In genomic region chr2:160658811-160659210, GRCm38 (mm10) we compare ENCODE assay signal across 32 mouse cellular contexts. TPM values are rescaled to one million over a fixed set of nuclear protein-coding genes. Genes with fewer than 3 reads are reported as not detected.
DNase-seq lines count a peak whose midpoint lies in the region; ATAC-seq and TF ChIP-seq lines count a peak whose summit lies in the region.
"Had no signal": no experiment of that assay in that cellular context is flagged by ENCODE, and none has a peak within 500 bp of the region (broad histone marks: within the 10 kb centered on the region; RNA-seq: fewer than 3 reads in every experiment).

No protein-coding gene starts in this region.

- H3K9me3 ChIP-seq in CH12.LX (replicated peaks; ENCODE audit: low read length) = no peaks in the 10 kb centered on the region
- no peaks in the 10 kb centered on the region for H3K9me3 ChIP-seq in liver, embryonic 12.5 days (replicated peaks)
- no peaks in the 10 kb centered on the region for H3K9me3 ChIP-seq in liver, postnatal 0 days (ENCODE audit: low read length)
- H3K9me3 ChIP-seq in hindbrain, postnatal 0 days (ENCODE audit: low read length) = no peaks in the 10 kb centered on the region
- H3K9me3 ChIP-seq in midbrain, embryonic 11.5 days (ENCODE audit: control insufficient read depth, low read length) = no peaks in the 10 kb centered on the region
- H3K9me3 ChIP-seq: embryonic facial prominence, embryonic 10.5 days; embryonic facial prominence, embryonic 15.5 days; hindbrain, embryonic 15.5 days; limb, embryonic 13.5 days; midbrain, embryonic 10.5 days; neural tube, embryonic 12.5 days had no signal

- dilution Hi-C loops in CH12.LX (cut with MboI; ENCODE audit: extremely low pct_ligation_motif_present, extremely low pct_unique_long_range_greater_than_20kb, low sequenced_read_pairs) = no loop called here

- no peak overlapping the region for H3K27ac ChIP-seq in CH12.LX (ENCODE audit: insufficient read depth, low read depth)
- peak overlapping the region; percentile 74 for H3K27ac ChIP-seq in liver, embryonic 12.5 days
- no peak overlapping the region for H3K27ac ChIP-seq in liver, postnatal 0 days (ENCODE audit: low read depth)
- no peak overlapping the region for H3K27ac ChIP-seq in hindbrain, postnatal 0 days
- H3K27ac ChIP-seq in midbrain, embryonic 11.5 days (ENCODE audit: low read depth, low read length) = no peak overlapping the region
- H3K27ac ChIP-seq: embryonic facial prominence, embryonic 10.5 days; embryonic facial prominence, embryonic 15.5 days; gastrocnemius, adult 2 months; hindbrain, embryonic 15.5 days; limb, embryonic 13.5 days; macrophage; midbrain, embryonic 10.5 days; neural tube, embryonic 12.5 days; stomach, postnatal 0 days had no signal

- H3K4me2 ChIP-seq in CH12.LX (ENCODE audit: insufficient read depth, low read depth, poor library complexity, severe bottlenecking) = peak overlapping the region; percentile 56; the same call in 1 of the 2 replicates
- H3K4me2 ChIP-seq in liver, embryonic 12.5 days = peak overlapping the region; percentile 56
- H3K4me2 ChIP-seq in liver, postnatal 0 days (ENCODE audit: low read depth, low read length) = peak overlapping the region; percentile 44
- H3K4me2 ChIP-seq in hindbrain, postnatal 0 days (ENCODE audit: low read depth, low read length) = no peak overlapping the region
- no peak overlapping the region for H3K4me2 ChIP-seq in midbrain, embryonic 11.5 days
- H3K4me2 ChIP-seq: embryonic facial prominence, embryonic 15.5 days; heart, embryonic 11.5 days; hindbrain, embryonic 15.5 days; limb, embryonic 13.5 days; neural tube, embryonic 12.5 days had no signal

- H3K36me3 ChIP-seq in CH12.LX (replicated peaks in 1 of 2; ENCODE audit: control insufficient read depth in 1 of 2, insufficient read depth in 1 of 2, low read length in 1 of 2) = peaks cover 14 to 42% of the 10 kb centered on the region in 2 experiments
- H3K36me3 ChIP-seq in liver, embryonic 12.5 days = peaks cover 69% of the 10 kb centered on the region
- peaks cover 20% of the 10 kb centered on the region for H3K36me3 ChIP-seq in liver, postnatal 0 days (replicated peaks; ENCODE audit: insufficient read depth, low read length)
- no peaks in the 10 kb centered on the region for H3K36me3 ChIP-seq in hindbrain, postnatal 0 days (ENCODE audit: insufficient read depth, low read length)
- H3K36me3 ChIP-seq in midbrain, embryonic 11.5 days (ENCODE audit: control insufficient read depth, insufficient read depth, low read length) = peaks cover 8% of the 10 kb centered on the region

- peaks cover 9 to 68% of the 10 kb centered on the region in 2 experiments; a peak in 3 of 4 replicates for H3K4me1 ChIP-seq in CH12.LX (ENCODE audit: control insufficient read depth in 1 of 2, insufficient read depth in 2 of 2)
- H3K4me1 ChIP-seq in liver, embryonic 12.5 days = peaks cover 75% of the 10 kb centered on the region
- peaks cover 10% of the 10 kb centered on the region for H3K4me1 ChIP-seq in liver, postnatal 0 days (ENCODE audit: insufficient read depth)
- no peaks in the 10 kb centered on the region for H3K4me1 ChIP-seq in hindbrain, postnatal 0 days (ENCODE audit: insufficient read depth, low read length)
- no peaks in the 10 kb centered on the region for H3K4me1 ChIP-seq in midbrain, embryonic 11.5 days (ENCODE audit: control insufficient read depth, insufficient read depth, low read length)
- H3K4me1 ChIP-seq: embryonic facial prominence, embryonic 10.5 days; embryonic facial prominence, embryonic 15.5 days; hindbrain, embryonic 15.5 days; limb, embryonic 13.5 days; midbrain, embryonic 10.5 days; neural tube, embryonic 12.5 days had no signal

- no peak overlapping the region for H3K9ac ChIP-seq in CH12.LX (ENCODE audit: insufficient read depth, low read depth)
- no peak overlapping the region for H3K9ac ChIP-seq in liver, embryonic 12.5 days
- no peak overlapping the region for H3K9ac ChIP-seq in liver, postnatal 0 days (replicated peaks)
- H3K9ac ChIP-seq in hindbrain, postnatal 0 days (replicated peaks; ENCODE audit: low read length) = no peak overlapping the region
- H3K9ac ChIP-seq in midbrain, embryonic 11.5 days (ENCODE audit: low read length) = no peak overlapping the region
- H3K9ac ChIP-seq: embryonic facial prominence, embryonic 15.5 days; hindbrain, embryonic 15.5 days; limb, embryonic 13.5 days; neural tube, embryonic 12.5 days had no signal

- no peaks in the 10 kb centered on the region for H3K27me3 ChIP-seq in CH12.LX (replicated peaks)
- no peaks in the 10 kb centered on the region for H3K27me3 ChIP-seq in liver, embryonic 12.5 days (replicated peaks)
- no peaks in the 10 kb centered on the region for H3K27me3 ChIP-seq in liver, postnatal 0 days (ENCODE audit: insufficient read depth, low read length)
- H3K27me3 ChIP-seq in hindbrain, postnatal 0 days (ENCODE audit: insufficient read depth, low read length) = no peaks in the 10 kb centered on the region
- no peaks in the 10 kb centered on the region for H3K27me3 ChIP-seq in midbrain, embryonic 11.5 days (ENCODE audit: control insufficient read depth, insufficient read depth, low read length)
- H3K27me3 ChIP-seq: embryonic facial prominence, embryonic 15.5 days; hindbrain, embryonic 15.5 days; limb, embryonic 13.5 days; neural tube, embryonic 12.5 days; Patski had no signal

- TF ChIP-seq CTCF in CH12.LX (conservative IDR thresholded peaks at IDR 0.05 in 1 of 2, IDR thresholded peaks at IDR 0.05 in 1 of 2; ENCODE audit: low read depth in 2 of 2, low read length in 2 of 2) = no peak
- TF ChIP-seq CTCF in liver, postnatal 0 days (IDR thresholded peaks at IDR 0.05; ENCODE audit: low read depth) = no peak
- no peak for TF ChIP-seq CTCF in hindbrain, postnatal 0 days (IDR thresholded peaks at IDR 0.05; ENCODE audit: low read depth)

- TF ChIP-seq POLR2A in CH12.LX (IDR thresholded peaks at IDR 0.05; ENCODE audit: low read depth, low read length) = no peak

- H3K4me3 ChIP-seq in CH12.LX (replicated peaks in 1 of 3; ENCODE audit: low read depth in 2 of 3, low read length in 2 of 3, poor library complexity in 1 of 3) = no peak overlapping the region
- H3K4me3 ChIP-seq in liver, embryonic 12.5 days = peak overlapping the region; percentile 14; the same call in 1 of the 2 replicates
- no peak overlapping the region for H3K4me3 ChIP-seq in liver, postnatal 0 days (ENCODE audit: low read depth, low read length)
- no peak overlapping the region for H3K4me3 ChIP-seq in hindbrain, postnatal 0 days (ENCODE audit: low read length)
- no peak overlapping the region for H3K4me3 ChIP-seq in midbrain, embryonic 11.5 days (ENCODE audit: low read depth, low read length)
- H3K4me3 ChIP-seq: embryonic facial prominence, embryonic 10.5 days; embryonic facial prominence, embryonic 15.5 days; gastrocnemius, adult 2 months; hindbrain, embryonic 15.5 days; limb, embryonic 13.5 days; midbrain, embryonic 10.5 days; neural tube, embryonic 12.5 days had no signal

- H3K79me2 ChIP-seq in CH12.LX (replicated peaks; ENCODE audit: control insufficient read depth, extremely low read depth, insufficient read depth, poor library complexity, severe bottlenecking) = peaks cover 77% of the 10 kb centered on the region

- TF ChIP-seq EP300 in CH12.LX (IDR thresholded peaks at IDR 0.05; ENCODE audit: low read length) = no peak
- TF ChIP-seq EP300 in liver, postnatal 0 days (IDR thresholded peaks at IDR 0.05; ENCODE audit: low read depth) = peak; percentile 57

- DNase-seq in CH12.LX (ENCODE audit: extremely low read depth) (no peak), MEL-GATA-1-ER (ENCODE audit: extremely low read depth, low read depth) (peak; percentile 22)
- DNase-seq in liver, postnatal 0 days = no peak
- no peak for DNase-seq in kidney, postnatal 10 days
- DNase-seq in hindbrain, postnatal 0 days (ENCODE audit: low spot score) = no peak
- DNase-seq in midbrain, embryonic 11.5 days (ENCODE audit: low spot score, missing footprints) = no peak
- DNase-seq: adrenal gland, postnatal 14 days; cerebellum, adult 18-20 months; cerebellum, postnatal 25 days; gastrocnemius, adult 2 months; gastrocnemius, postnatal 36 days; heart, adult 18-20 months; kidney, adult 2 months; kidney, postnatal 4 days; lung, adult 2 months; lung, postnatal 10 days; right cerebral cortex, postnatal 4 days; thymus, adult 2 months; thymus, postnatal 4 days had no signal

- TF ChIP-seq RAD21 in CH12.LX (IDR thresholded peaks at IDR 0.05; ENCODE audit: low read depth, low read length) = no peak

- ATAC-seq in liver, embryonic 12.5 days = no peak
- no peak for ATAC-seq in liver, postnatal 0 days
- no peak for ATAC-seq in hindbrain, postnatal 0 days
- no peak for ATAC-seq in midbrain, embryonic 11.5 days (ENCODE audit: low FRiP score)
- ATAC-seq: forebrain, embryonic 16.5 days; midbrain, embryonic 16.5 days; Patski had no signal

- in situ Hi-C loops in CH12.LX (cut with MboI; ENCODE audit: low pct_ligation_motif_present, low pct_unique_long_range_greater_than_20kb, low sequenced_read_pairs) = no loop called here

TF ChIP-seq in CH12.LX, 34 proteins besides CTCF, POLR2A, EP300 and RAD21:
- TF ChIP-seq NRF1 (IDR thresholded peaks at IDR 0.05; ENCODE audit: low read depth, low read length) = no peak
- no peak for TF ChIP-seq MAX (IDR thresholded peaks at IDR 0.05; ENCODE audit: low read length)
- no peak for TF ChIP-seq CHD2 (IDR thresholded peaks at IDR 0.05; ENCODE audit: low read length)
- 0 out of 2 replicates have a peak, but pooled peaks have one; percentile 26 for TF ChIP-seq ZNF384 (IDR thresholded peaks at IDR 0.05; ENCODE audit: low read depth, low read length)

RNA-seq across cellular contexts. Expression of gene Top1, which starts 13.1 kb away (rescaled TPM):
- total RNA-seq in CH12.LX (2012; rRNA removed) (91.3 and 150 TPM in 2 replicates), CH12.LX (2014; rRNA removed) (89.8 and 91.4 TPM in 2 replicates)
- polyA plus RNA-seq in CH12.LX (2012; ENCODE audit: insufficient read length, low read depth) = 299 and 312 TPM in 2 replicates
- 83.7 and 87.7 TPM in 2 replicates for polyA plus RNA-seq in liver, embryonic 12.5 days (2016; fragmentation: Nextera tagmentation; extraction: Ambion mirVana)
- 30.1 and 30.5 TPM in 2 replicates for polyA plus RNA-seq in liver, postnatal 0 days (2015; fragmentation: Nextera tagmentation; extraction: Ambion mirVana)
- 22.2 and 28.8 TPM in 2 replicates for total RNA-seq in hindbrain, postnatal 0 days (2014; rRNA removed)
- polyA plus RNA-seq in hindbrain, postnatal 0 days (2015; fragmentation: Nextera tagmentation; extraction: Ambion mirVana) = 44.9 and 50.7 TPM in 2 replicates
- 114 and 122 TPM in 2 replicates for polyA plus RNA-seq in midbrain, embryonic 11.5 days (2014; fragmentation: Nextera tagmentation; extraction: Ambion mirVana)

Comparison
In these comparisons a context has a peak if more than half of its experiments do, and no peak if none do; other contexts are left out.
1. H3K4me2 ChIP-seq: peak in CH12.LX (single experiment), liver, embryonic 12.5 days (single experiment) and liver, postnatal 0 days (single experiment); none in hindbrain, postnatal 0 days (single experiment) and midbrain, embryonic 11.5 days (single experiment).